Mouse (Mus musculus) hindbrain, embryonic 12.5 days (tissue): Measurements from ENCODE around the gene Rbm20. TPM values are rescaled to one million over a fixed set of nuclear protein-coding genes. Genes with fewer than 3 reads are reported as not detected.
A peak's percentile ranks its signal among the peaks of the same experiment; 100 is the strongest.
"Not testable (repeated sequence)": the region's sequence is repeated elsewhere in the genome, so short reads cannot be mapped to it uniquely, and the experiment has no call there.

ENCODE experiments used
- ATAC-seq: fragments of 200-750 bp; cut with Nextera tagmentation; 2 replicates; pipeline ENCODE4 v1.8.0; 2017; ENCODE audit warnings: moderate TSS enrichment; ENCODE audit not compliant: low FRiP score
- H3K27ac ChIP-seq: fragments of 300-500 bp; sonication (generic); 2 replicates; pipeline ENCODE4 v1.5.1; 2016; ENCODE audit warnings: mild to moderate bottlenecking
- H3K27me3 ChIP-seq: fragments of 300-500 bp; sonication (generic); 2 replicates; pipeline ENCODE4 v1.6.1; 2016; ENCODE audit warnings: mild to moderate bottlenecking
- H3K36me3 ChIP-seq: fragments of 300-500 bp; sonication (generic); 2 replicates; pipeline ENCODE4 v1.6.1; 2016; ENCODE audit warnings: mild to moderate bottlenecking
- H3K4me1 ChIP-seq: fragments of 300-500 bp; sonication (generic); 2 replicates; pipeline ENCODE4 v1.6.1; 2016
- H3K4me2 ChIP-seq: fragments of 300-500 bp; sonication (generic); replicated peaks from 2 replicates; pipeline ENCODE4 v1.6.1; 2016; ENCODE audit warnings: mild to moderate bottlenecking
- H3K4me3 ChIP-seq: fragments of 300-500 bp; sonication (generic); 2 replicates; pipeline ENCODE4 v1.5.1; 2016; ENCODE audit warnings: mild to moderate bottlenecking
- H3K9ac ChIP-seq: fragments of 300-500 bp; sonication (generic); 2 replicates; pipeline ENCODE4 v1.6.1; 2016; ENCODE audit warnings: mild to moderate bottlenecking, moderate library complexity
- H3K9me3 ChIP-seq: fragments of 300-500 bp; sonication (generic); replicated peaks from 2 replicates; pipeline ENCODE4 v1.6.1; 2016; ENCODE audit warnings: mild to moderate bottlenecking
- WGBS: fragments of 180-500 bp; shearing (Covaris S2); methylation state at CpG from one replicate; pipeline ENCODE4 v1.1.7; 2016; 5-methylcytosine and 5-hydroxymethylcytosine counted together
- polyA plus RNA-seq: library from polyadenylated mRNA; unstranded; fragments of >200 nt; fragmentation: Nextera tagmentation; extraction: Ambion mirVana; gene quantifications from 2 replicates; pipeline ENCODE4 v1.2.1, GENCODE M21; 2016

Rbm20 gene
- polyA plus RNA-seq, 1 experiment from 2014 or later: 1.5 TPM

GRCm38 (mm10) chr19:53656443-53656842 is 20.7 kb upstream of the Rbm20 start:
- not testable (repeated sequence) for H3K9me3 ChIP-seq, H3K4me2 ChIP-seq, H3K27me3 ChIP-seq, H3K9ac ChIP-seq, H3K36me3 ChIP-seq, H3K27ac ChIP-seq, ATAC-seq, H3K4me3 ChIP-seq
- 87% methylated on average over 11 of the region's 11 CpGs for WGBS
- peaks cover 19% of the 10 kb centered on the region for H3K4me1 ChIP-seq

GRCm38 (mm10) chr19:53657437-53657836 is 19.7 kb upstream of the Rbm20 start:
- 87% methylated on average over 5 of the region's 5 CpGs for WGBS
- Histone ChIP-seq H3K4me1 (peaks cover 14% of the 10 kb centered on the region), H3K27me3 (no peaks in the 10 kb centered on the region), H3K27ac (no peak overlapping the region), H3K36me3 (no peaks in the 10 kb centered on the region), H3K9me3 (no peaks in the 10 kb centered on the region), H3K4me2 (no peak overlapping the region), H3K4me3 (no peak overlapping the region), H3K9ac (no peak overlapping the region)
- no peak for ATAC-seq

GRCm38 (mm10) chr19:53660722-53661420 is 16.2 kb upstream of the Rbm20 start:
- no peak for ATAC-seq
- H3K4me3 ChIP-seq: no peak overlapping the region
- WGBS: 78% methylated on average over 9 of the region's 9 CpGs

GRCm38 (mm10) chr19:53661938-53662722 is 15.0 kb upstream of the Rbm20 start:
- H3K36me3 ChIP-seq: no peaks in the 10 kb centered on the region
- H3K4me3 ChIP-seq: no peak overlapping the region
- no peak overlapping the region for H3K9ac ChIP-seq
- WGBS: 50% methylated on average over 14 of the region's 14 CpGs
- ATAC-seq: no peak
- H3K27ac ChIP-seq: no peak overlapping the region
- H3K9me3 ChIP-seq: no peaks in the 10 kb centered on the region
- H3K27me3 ChIP-seq: no peaks in the 10 kb centered on the region
- H3K4me1 ChIP-seq: peaks cover 2% of the 10 kb centered on the region; the same call in 1 of the 2 replicates
- no peak overlapping the region for H3K4me2 ChIP-seq

More at GRCm38 (mm10) chr19:53660722-53661420, 16.2 kb upstream of the Rbm20 start:
- Histone ChIP-seq H3K27ac (no peak overlapping the region), H3K27me3 (no peaks in the 10 kb centered on the region), H3K4me2 (no peak overlapping the region), H3K4me1 (no peaks in the 10 kb centered on the region), H3K9ac (no peak overlapping the region), H3K9me3 (no peaks in the 10 kb centered on the region), H3K36me3 (no peaks in the 10 kb centered on the region)

- no peaks in the 10 kb centered on the region for H3K27me3 ChIP-seq
- no peak overlapping the region for H3K27ac ChIP-seq
- H3K4me3 ChIP-seq: no peak overlapping the region
- ATAC-seq: no peak
- H3K4me2 ChIP-seq: no peak overlapping the region
- H3K36me3 ChIP-seq: no peaks in the 10 kb centered on the region
- peaks cover 2% of the 10 kb centered on the region; the same call in 1 of the 2 replicates for H3K4me1 ChIP-seq
- no peaks in the 10 kb centered on the region for H3K9me3 ChIP-seq
- 90% methylated on average over 9 of the region's 9 CpGs for WGBS
- no peak overlapping the region for H3K9ac ChIP-seq
These were observed 12.3 kb upstream of the Rbm20 start for GRCm38 (mm10) chr19:53664831-53665230.

- ATAC-seq: no peak
- Histone ChIP-seq H3K36me3 (no peaks in the 10 kb centered on the region), H3K27ac (no peak overlapping the region), H3K9ac (no peak overlapping the region), H3K9me3 (no peaks in the 10 kb centered on the region), H3K27me3 (no peaks in the 10 kb centered on the region), H3K4me1 (peaks cover 5% of the 10 kb centered on the region), H3K4me2 (no peak overlapping the region), H3K4me3 (no peak overlapping the region)
- WGBS: 89% methylated on average over 4 of the region's 4 CpGs
These were observed 11.7 kb upstream of the Rbm20 start for GRCm38 (mm10) chr19:53665391-53665790.

- H3K36me3 ChIP-seq: no peaks in the 10 kb centered on the region
- no peaks in the 10 kb centered on the region for H3K9me3 ChIP-seq
- H3K27me3 ChIP-seq: no peaks in the 10 kb centered on the region
- H3K4me2 ChIP-seq: no peak overlapping the region
- WGBS: 37% methylated on average over 8 of the region's 8 CpGs
- no peak overlapping the region for H3K9ac ChIP-seq
- no peak overlapping the region for H3K4me3 ChIP-seq
- ATAC-seq: no peak
- H3K27ac ChIP-seq: no peak overlapping the region
- peaks cover 11% of the 10 kb centered on the region for H3K4me1 ChIP-seq
These were observed 10.4 kb upstream of the Rbm20 start for GRCm38 (mm10) chr19:53666708-53667107.

GRCm38 (mm10) chr19:53668821-53669220 is 8.3 kb upstream of the Rbm20 start:
- H3K27ac ChIP-seq: no peak overlapping the region
- peaks cover 7% of the 10 kb centered on the region for H3K27me3 ChIP-seq
- no peaks in the 10 kb centered on the region for H3K9me3 ChIP-seq
- no peaks in the 10 kb centered on the region for H3K36me3 ChIP-seq
- H3K4me2 ChIP-seq: no peak overlapping the region
- H3K4me1 ChIP-seq: peaks cover 11% of the 10 kb centered on the region
- no peak overlapping the region for H3K4me3 ChIP-seq
- 85% methylated on average over 7 of the region's 7 CpGs for WGBS
- no peak overlapping the region for H3K9ac ChIP-seq
- ATAC-seq: no peak

GRCm38 (mm10) chr19:53670625-53671141 is 6.4 kb upstream of the Rbm20 start:
- WGBS: 45% methylated on average over 12 of the region's 12 CpGs
- ATAC-seq: 0 out of 2 replicates have a peak, but pooled peaks have one; percentile 22
- H3K9me3 ChIP-seq: no peaks in the 10 kb centered on the region
- H3K27me3 ChIP-seq: peaks cover 26% of the 10 kb centered on the region
- H3K27ac ChIP-seq: no peak overlapping the region
- H3K4me1 ChIP-seq: peaks cover 11% of the 10 kb centered on the region
- no peaks in the 10 kb centered on the region for H3K36me3 ChIP-seq
- no peak overlapping the region for H3K4me3 ChIP-seq
- H3K4me2 ChIP-seq: no peak overlapping the region
- H3K9ac ChIP-seq: no peak overlapping the region

- ATAC-seq: no peak
These were observed 5.7 kb upstream of the Rbm20 start for GRCm38 (mm10) chr19:53671432-53671831.

GRCm38 (mm10) chr19:53674131-53674925 is 2.8 kb upstream of the Rbm20 start:
- no peaks in the 10 kb centered on the region for H3K9me3 ChIP-seq
- H3K27ac ChIP-seq: no peak overlapping the region
- H3K27me3 ChIP-seq: peaks cover 55% of the 10 kb centered on the region
- 29% methylated on average over 9 of the region's 9 CpGs for WGBS
- H3K36me3 ChIP-seq: no peaks in the 10 kb centered on the region
- H3K4me2 ChIP-seq: no peak overlapping the region
- no peak overlapping the region for H3K4me3 ChIP-seq
- no peak overlapping the region for H3K9ac ChIP-seq
- peaks cover 26% of the 10 kb centered on the region for H3K4me1 ChIP-seq
- no peak for ATAC-seq

More at GRCm38 (mm10) chr19:53671432-53671831, 5.7 kb upstream of the Rbm20 start:
- Histone ChIP-seq H3K4me3 (no peak overlapping the region), H3K36me3 (no peaks in the 10 kb centered on the region), H3K9ac (no peak overlapping the region), H3K9me3 (no peaks in the 10 kb centered on the region), H3K27me3 (peaks cover 33% of the 10 kb centered on the region), H3K4me2 (no peak overlapping the region), H3K27ac (no peak overlapping the region), H3K4me1 (peaks cover 16% of the 10 kb centered on the region)
- WGBS: 56% methylated on average over 3 of the region's 3 CpGs

- Histone ChIP-seq H3K4me3 (peak overlapping the region; percentile 64), H3K36me3 (no peaks in the 10 kb centered on the region), H3K9ac (peak overlapping the region; percentile 71; the same call in 1 of the 2 replicates), H3K9me3 (no peaks in the 10 kb centered on the region), H3K4me2 (peak overlapping the region; percentile 100), H3K4me1 (peaks cover 18% of the 10 kb centered on the region), H3K27me3 (peaks cover 55% of the 10 kb centered on the region), H3K27ac (no peak overlapping the region)
- ATAC-seq: 0 out of 2 replicates have a peak, but pooled peaks have one; percentile 36
- under 1% methylated on average over 26 of the region's 26 CpGs for WGBS
These were observed 878 bp upstream of the Rbm20 start for GRCm38 (mm10) chr19:53676228-53676627.
